ENCODE assay signal across 8 mouse cellular contexts in genomic region chr9:94669791-94670577, GRCm38 (mm10). TPM values are rescaled to one million over a fixed set of nuclear protein-coding genes. Genes with fewer than 3 reads are reported as not detected.
DNase-seq lines count a peak whose midpoint lies in the region; ATAC-seq and TF ChIP-seq lines count a peak whose summit lies in the region.

TSS of gene Slc9a9 (plus strand) at chr9:94669909.

- ATAC-seq in activated CD4-positive, CD25-positive, alpha-beta regulatory T cell, adult 4 months = peak; percentile 48
- ATAC-seq in kidney, embryonic 15.5 days (replicated peaks; ENCODE audit: low FRiP score) = peak; percentile 85
- no peak for ATAC-seq in limb, embryonic 15.5 days (ENCODE audit: insufficient number of reproducible peaks, low FRiP score, low TSS enrichment, low read depth)
- ATAC-seq in midbrain, embryonic 16.5 days = peak; percentile 94

- peak within 1 kb of the TSS; percentile 82 for H3K4me2 ChIP-seq in kidney, embryonic 15.5 days
- peak within 1 kb of the TSS; percentile 61 for H3K4me2 ChIP-seq in limb, embryonic 15.5 days
- peak within 1 kb of the TSS; percentile 72 for H3K4me2 ChIP-seq in midbrain, embryonic 16.5 days (ENCODE audit: low read length)

- H3K9me3 ChIP-seq in kidney, embryonic 15.5 days (replicated peaks) = no peaks in the 10 kb centered on the region
- H3K9me3 ChIP-seq in limb, embryonic 15.5 days = no peaks in the 10 kb centered on the region
- no peaks in the 10 kb centered on the region for H3K9me3 ChIP-seq in midbrain, embryonic 16.5 days (replicated peaks; ENCODE audit: control insufficient read depth, low read length, poor library complexity, severe bottlenecking)

- TF ChIP-seq EP300 in heart, adult 2 months (IDR thresholded peaks at IDR 0.05; ENCODE audit: insufficient read depth, low read depth, low read length) = no peak

- H3K9ac ChIP-seq in heart, adult 2 months (ENCODE audit: low read depth, low read length) = peak within 1 kb of the TSS; percentile 19
- H3K9ac ChIP-seq in kidney, embryonic 15.5 days = peak within 1 kb of the TSS; percentile 26; the same call in 1 of the 2 replicates
- peak within 1 kb of the TSS; percentile 31; the same call in 1 of the 2 replicates for H3K9ac ChIP-seq in limb, embryonic 15.5 days
- peak within 1 kb of the TSS; percentile 46 for H3K9ac ChIP-seq in midbrain, embryonic 16.5 days (ENCODE audit: low read depth, low read length)

- H3K27me3 ChIP-seq in heart, adult 2 months (ENCODE audit: control insufficient read depth, insufficient read depth, low read length) = no peaks in the 10 kb centered on the region
- H3K27me3 ChIP-seq in kidney, embryonic 15.5 days = no peaks in the 10 kb centered on the region
- no peaks in the 10 kb centered on the region for H3K27me3 ChIP-seq in limb, embryonic 15.5 days
- H3K27me3 ChIP-seq in midbrain, embryonic 16.5 days (ENCODE audit: control insufficient read depth, insufficient read depth, low read depth, low read length) = no peaks in the 10 kb centered on the region

- no peak for TF ChIP-seq POLR2A in heart, adult 2 months (IDR thresholded peaks at IDR 0.05; ENCODE audit: insufficient read depth, low read depth, low read length)

- no peaks in the 10 kb centered on the region for H3K36me3 ChIP-seq in heart, adult 2 months (ENCODE audit: control insufficient read depth, insufficient read depth, low read length)
- H3K36me3 ChIP-seq in kidney, embryonic 15.5 days = no peaks in the 10 kb centered on the region
- H3K36me3 ChIP-seq in limb, embryonic 15.5 days = no peaks in the 10 kb centered on the region
- no peaks in the 10 kb centered on the region for H3K36me3 ChIP-seq in midbrain, embryonic 16.5 days (ENCODE audit: control insufficient read depth, insufficient read depth, low read length)

- peak within 1 kb of the TSS; percentile 40 for H3K4me3 ChIP-seq in heart, adult 2 months
- peak within 1 kb of the TSS; percentile 55 for H3K4me3 ChIP-seq in kidney, embryonic 15.5 days (replicated peaks)
- peak within 1 kb of the TSS; percentile 48 for H3K4me3 ChIP-seq in limb, embryonic 15.5 days
- H3K4me3 ChIP-seq in midbrain, embryonic 16.5 days (ENCODE audit: low read depth, low read length) = peak within 1 kb of the TSS; percentile 47

- H3K27ac ChIP-seq in heart, adult 2 months = peak within 1 kb of the TSS; percentile 47
- H3K27ac ChIP-seq in kidney, embryonic 15.5 days = no peak within 1 kb of the TSS
- peak within 1 kb of the TSS; percentile 66; the same call in 1 of the 2 replicates for H3K27ac ChIP-seq in limb, embryonic 15.5 days
- peak within 1 kb of the TSS; percentile 61 for H3K27ac ChIP-seq in midbrain, embryonic 16.5 days (ENCODE audit: low read length)

- H3K79me2 ChIP-seq in heart, adult 2 months (replicated peaks; ENCODE audit: control insufficient read depth, insufficient read depth, low read length) = no peaks in the 10 kb centered on the region

- intact Hi-C loops in heart, adult 2 months (cut with DNase I) = no loop called here

- no peaks in the 10 kb centered on the region for H3K4me1 ChIP-seq in heart, adult 2 months (ENCODE audit: control insufficient read depth, insufficient read depth, low read length)
- peaks cover 8% of the 10 kb centered on the region for H3K4me1 ChIP-seq in kidney, embryonic 15.5 days
- 0 out of 2 replicates have a peak, but pooled peaks cover 9% of the 10 kb centered on the region for H3K4me1 ChIP-seq in limb, embryonic 15.5 days
- H3K4me1 ChIP-seq in midbrain, embryonic 16.5 days (ENCODE audit: control insufficient read depth, insufficient read depth, low read length) = peaks cover 16% of the 10 kb centered on the region

- WGBS in heart, adult 2 months = under 1% methylated on average over 23 of the region's 23 CpGs
- WGBS in kidney, embryonic 15.5 days = 1% methylated on average over 23 of the region's 23 CpGs
- under 1% methylated on average over 23 of the region's 23 CpGs for WGBS in limb, embryonic 15.5 days
- 2% methylated on average over 23 of the region's 23 CpGs for WGBS in midbrain, embryonic 16.5 days

- peak; percentile 43 for DNase-seq in 3134 (ENCODE audit: extremely low read depth, insufficient read length, low spot score)
- DNase-seq in embryo, embryonic 9.5 days (ENCODE audit: extremely low spot score) = peak; percentile 35
- peak; percentile 29 to 43 for DNase-seq in heart, adult 2 months
- peak; percentile 46 to 66 for DNase-seq in thymus, adult 18-20 months

- TF ChIP-seq CTCF in heart, adult 2 months (IDR thresholded peaks at IDR 0.05) = no peak

RNA-seq across cellular contexts. Expression of gene Slc9a9, which starts in this region (rescaled TPM):
- 10 to 100 TPM; 36.7 to 43.0 TPM for polyA plus RNA-seq in activated CD4-positive, CD25-positive, alpha-beta regulatory T cell, adult 4 months (2017; shearing (Covaris generic))
- total RNA-seq in heart, adult 2 months (2021) = 1 to 10 TPM; 1.9 to 2.2 TPM
- polyA plus RNA-seq in heart, adult 2 months (2012; rRNA removed) = 2.0 and 2.8 TPM in 2 replicates
- 3.4 and 4.0 TPM in 2 replicates for polyA plus RNA-seq in kidney, embryonic 15.5 days (2015; fragmentation: Nextera tagmentation; extraction: Ambion mirVana)
- 6.1 and 7.9 TPM in 2 replicates for polyA plus RNA-seq in limb, embryonic 15.5 days (2015; fragmentation: Nextera tagmentation; extraction: Ambion mirVana)
- 6.6 and 7.4 TPM in 2 replicates for polyA plus RNA-seq in midbrain, embryonic 16.5 days (2015; fragmentation: Nextera tagmentation; extraction: Ambion mirVana)
